Mouse (Mus musculus) E14TG2a.4 (cell line): ENCODE data around the gene Adad2.

Experiments
- CTCF ChIP-seq: conservative IDR thresholded peaks from 2 replicates; pipeline ENCODE4 v1.5.1; 2014; ENCODE audit warnings: low read length
- NANOG ChIP-seq: IDR thresholded peaks from 2 replicates; pipeline ENCODE4 v1.6.1; 2014; ENCODE audit warnings: borderline replicate concordance, low read length, mixed read lengths
- POU5F1 ChIP-seq: IDR thresholded peaks from 2 replicates; pipeline ENCODE4 v1.6.1; 2014; ENCODE audit warnings: low read length, borderline replicate concordance

- TF ChIP-seq CTCF = no peak
- TF ChIP-seq POU5F1 = no peak
- no peak for TF ChIP-seq NANOG
Observed at GRCm38 (mm10) chr8:119624916-119625315, 12.4 kb downstream of the Adad2 start.
